Mouse (Mus musculus): Measurements from ENCODE around the gene Prdm16. TPM values are rescaled to one million over a fixed set of nuclear protein-coding genes. Genes with fewer than 3 reads are reported as not detected.

Gene Prdm16
- polyA plus RNA-seq, 2 experiments from 2014 or later: 0.41 to 4.1 TPM

DNA sequence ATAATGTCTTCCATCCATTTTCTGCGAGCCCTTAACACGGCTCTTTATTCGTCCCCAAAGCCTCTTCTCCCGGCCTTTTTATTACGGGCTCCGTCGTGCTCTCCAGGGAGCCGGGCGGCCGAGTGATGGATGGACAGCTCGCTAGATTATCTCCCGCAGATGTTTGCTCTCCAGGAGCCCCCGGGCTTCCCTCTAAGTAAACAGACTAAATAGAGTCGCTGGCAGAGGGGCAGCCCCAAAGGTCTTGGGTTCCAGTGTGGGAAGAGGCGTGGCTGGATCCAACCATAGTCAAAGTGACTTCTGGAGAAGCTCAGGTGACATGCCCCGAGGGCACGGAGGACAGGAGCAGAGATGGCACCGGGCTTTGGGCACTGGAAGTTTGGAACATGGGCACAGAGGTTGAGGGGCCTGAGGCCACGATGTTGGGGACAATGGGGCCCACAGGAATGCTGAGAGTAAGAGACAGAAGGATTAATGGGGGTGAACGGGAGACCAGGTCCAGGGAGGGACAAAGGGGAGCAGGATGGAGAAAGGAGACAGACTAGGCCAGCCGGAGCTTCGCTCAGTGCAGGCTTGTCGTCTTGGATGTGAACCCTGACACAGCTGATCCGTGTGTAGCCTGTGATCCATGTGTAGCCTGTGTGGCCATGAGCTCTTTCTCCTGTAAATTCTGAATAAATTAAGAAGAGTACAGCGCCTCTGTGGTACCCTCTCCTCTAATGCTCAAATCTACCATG is 162.9 kb downstream of the Prdm16 start:
- ATAC-seq: no peak

DNA sequence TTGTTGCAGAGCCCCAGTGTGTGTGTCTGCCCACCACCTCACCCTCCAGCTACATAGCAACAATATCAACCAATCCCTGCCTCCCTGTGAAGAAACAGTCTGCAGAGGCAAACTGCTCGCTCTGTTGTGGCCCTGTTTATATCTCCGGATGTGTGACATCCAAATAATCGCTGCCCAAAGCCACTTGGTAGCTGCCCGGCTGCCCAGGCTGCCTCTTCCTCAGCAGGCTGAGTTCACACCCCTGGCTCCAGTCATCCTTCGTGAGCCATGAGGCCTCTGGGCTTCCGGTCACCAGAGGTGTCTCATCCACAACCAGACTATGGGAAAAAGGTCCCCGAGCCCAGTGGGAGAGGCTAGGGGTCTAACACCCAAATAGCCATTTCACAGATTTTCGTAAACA is 164.1 kb downstream of the Prdm16 start:
- no peak for ATAC-seq

DNA sequence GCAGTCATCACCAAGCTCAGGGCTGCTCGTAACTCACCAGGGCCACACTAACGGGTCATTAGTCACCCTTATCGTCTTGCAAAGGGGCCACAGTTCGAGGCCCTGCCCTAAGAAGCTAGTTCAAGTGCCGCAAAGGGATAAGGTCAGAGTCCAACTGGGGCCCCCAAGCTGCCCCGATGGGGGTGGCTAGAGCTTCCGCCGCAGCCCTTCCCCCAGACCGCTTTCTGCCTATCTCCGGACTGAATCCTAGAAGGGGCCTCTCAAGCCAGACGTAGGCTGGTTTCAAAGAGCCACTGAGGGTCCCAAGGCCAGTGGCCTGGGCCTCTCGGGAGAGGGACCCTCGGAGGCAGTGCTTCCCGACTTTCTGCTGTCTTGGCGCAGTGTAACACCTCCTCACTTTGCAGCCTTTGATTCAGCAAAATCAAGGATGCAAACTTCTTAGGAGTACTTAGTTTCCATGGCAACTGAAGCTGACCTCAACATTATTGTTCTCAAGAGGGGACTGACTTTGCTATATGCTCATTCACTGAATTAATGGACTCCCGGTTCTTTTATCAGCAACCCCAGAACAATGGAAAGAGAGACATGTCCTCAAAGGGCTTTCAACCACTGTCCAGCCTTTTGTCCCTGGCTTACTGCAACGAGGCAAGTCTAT is 165.1 kb downstream of the Prdm16 start:
- ATAC-seq: no peak

DNA sequence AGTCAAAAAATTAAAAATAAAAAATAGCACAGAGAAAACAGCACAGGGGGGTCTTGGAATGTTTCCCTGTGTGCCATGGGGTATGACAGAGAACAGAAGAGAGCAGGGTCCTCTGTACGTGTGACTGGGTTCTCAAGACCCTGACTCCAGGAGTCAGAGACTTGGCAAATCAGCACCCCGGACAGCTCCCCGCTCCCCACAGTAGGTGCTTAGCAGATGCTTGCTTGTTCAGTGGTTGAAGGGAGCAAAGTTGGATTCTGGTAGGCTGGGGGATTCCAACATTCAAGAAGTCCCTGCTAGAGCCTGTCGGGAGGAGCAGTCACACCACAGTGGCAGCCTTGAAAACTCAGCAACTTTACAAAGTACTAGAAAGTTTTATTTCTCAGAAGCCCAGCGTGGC is 170.4 kb downstream of the Prdm16 start:
- ATAC-seq: no peak

DNA sequence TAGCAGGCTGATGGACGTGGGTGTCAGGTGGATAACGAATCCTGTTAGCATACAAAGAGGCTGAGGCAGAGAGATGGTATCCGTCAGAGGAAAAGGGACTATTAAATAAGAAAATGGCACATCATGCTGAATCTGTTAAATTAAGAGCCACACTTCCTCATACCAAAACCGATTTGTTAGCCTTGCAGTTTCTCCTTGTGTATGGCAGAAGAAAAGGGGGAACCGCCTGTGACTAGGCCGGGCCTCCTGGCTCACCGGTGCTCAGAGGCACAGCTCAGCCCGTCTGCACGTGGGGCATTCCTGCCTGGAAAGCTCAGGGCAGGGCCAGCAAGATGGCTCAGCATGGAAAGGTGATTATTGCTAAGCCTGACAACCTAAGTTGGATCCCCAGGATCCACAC is 171.6 kb downstream of the Prdm16 start:
- ATAC-seq: no peak

DNA sequence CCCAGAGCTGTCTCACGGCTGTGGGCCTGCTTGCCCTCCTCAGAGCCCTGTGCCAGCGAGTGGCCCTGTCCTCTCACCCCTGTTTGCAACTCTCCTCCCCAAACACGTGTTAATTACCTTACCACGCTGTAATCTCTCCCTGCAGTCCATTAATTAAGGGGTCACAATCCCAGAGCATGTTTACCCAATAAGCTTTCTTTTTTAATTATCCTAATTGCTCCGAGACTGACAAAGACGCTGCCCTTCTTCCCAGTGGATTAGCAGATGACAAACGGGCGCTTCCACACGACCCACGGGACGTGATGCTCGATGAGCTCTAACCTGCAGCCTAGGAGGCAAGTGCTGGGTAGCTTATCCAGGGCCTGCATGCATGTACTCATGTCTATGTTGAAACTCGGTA is 176.7 kb downstream of the Prdm16 start:
- no peak for ATAC-seq

DNA sequence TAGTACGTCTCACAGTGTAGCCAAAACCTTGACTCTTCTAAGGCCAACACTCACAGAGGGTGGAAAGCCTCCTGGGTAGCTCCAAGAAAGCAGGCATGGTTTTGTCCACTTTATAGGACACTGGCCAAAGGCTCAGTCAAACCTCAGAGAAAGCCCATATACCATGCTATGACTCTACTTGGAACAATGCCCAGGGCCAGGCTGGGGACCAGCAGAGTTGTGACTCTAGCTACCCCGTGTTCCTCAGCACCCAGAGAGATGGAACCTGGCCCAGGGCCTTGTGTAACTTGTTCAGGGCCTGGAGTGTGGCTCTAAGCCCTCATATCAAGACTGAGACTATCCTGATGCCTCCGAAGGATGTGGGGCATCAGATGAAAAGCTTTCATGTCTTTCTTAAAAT is 178.9 kb downstream of the Prdm16 start:
- no peak for ATAC-seq

DNA sequence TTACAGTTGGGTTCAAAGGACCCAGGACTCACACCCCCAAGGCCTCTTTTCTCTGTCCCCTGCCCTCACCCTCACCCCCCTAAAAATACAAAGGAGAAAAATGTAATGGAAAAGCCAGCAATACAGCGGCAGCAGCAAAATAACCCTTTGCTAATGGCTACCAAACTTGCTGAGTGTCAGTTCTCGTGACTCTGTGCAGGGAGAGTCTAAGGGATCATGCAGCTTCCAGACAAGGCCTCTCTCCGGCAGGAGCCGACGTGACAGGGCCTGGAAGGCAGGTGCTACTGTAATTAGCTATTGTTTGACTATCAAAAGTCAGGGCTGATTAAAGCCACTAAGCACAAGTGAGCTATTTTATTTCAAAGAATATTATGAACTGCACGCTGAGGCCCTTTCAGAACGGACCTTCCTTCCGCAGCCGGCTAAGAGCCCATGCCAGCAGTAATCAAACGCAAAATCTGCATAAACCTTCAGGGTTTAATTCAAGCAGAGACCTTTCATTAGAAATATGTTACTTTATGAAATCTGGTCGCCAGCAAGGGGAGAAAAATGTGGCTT is 180.3 kb downstream of the Prdm16 start:
- ATAC-seq: no peak

DNA sequence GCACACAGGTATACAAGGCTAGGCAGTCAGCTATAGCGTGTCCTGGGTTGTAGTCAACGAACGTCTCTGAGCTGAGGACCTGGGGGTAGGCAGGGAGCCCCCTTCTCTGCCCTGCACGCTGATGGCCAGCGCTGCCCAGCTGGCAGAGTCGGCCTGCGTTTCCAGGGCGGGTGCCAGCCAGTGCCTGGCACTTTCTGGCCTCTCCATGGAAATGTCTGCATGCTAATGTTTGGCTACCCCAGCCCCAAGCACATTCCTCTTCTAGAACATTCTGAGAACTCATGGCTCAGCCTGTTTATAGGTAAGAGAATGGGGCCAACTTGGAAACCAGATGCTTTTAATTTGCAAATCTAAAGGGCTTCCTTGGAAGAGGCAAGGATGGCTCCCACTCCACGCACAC is 186.2 kb downstream of the Prdm16 start:
- ATAC-seq: no peak

DNA sequence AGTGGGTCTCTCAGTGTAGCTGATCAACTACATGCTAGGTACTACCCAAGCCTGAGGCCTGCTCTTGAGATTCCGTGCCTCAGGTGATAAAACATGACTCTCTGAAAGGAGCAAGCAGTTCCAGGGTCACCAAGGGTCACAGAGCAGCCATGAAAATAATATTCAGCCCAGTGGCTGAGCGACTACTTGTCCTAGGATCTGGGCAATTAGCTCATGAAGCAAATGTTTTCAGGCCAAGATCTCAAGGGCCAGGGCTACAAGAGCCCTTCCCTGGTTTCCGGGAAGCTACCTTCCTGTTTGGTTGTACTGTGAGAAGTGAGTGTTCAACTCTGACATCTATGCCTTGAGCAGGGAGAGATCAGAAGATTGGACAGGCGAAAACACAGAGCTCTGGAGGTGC is 186.6 kb downstream of the Prdm16 start:
- ATAC-seq: no peak

DNA sequence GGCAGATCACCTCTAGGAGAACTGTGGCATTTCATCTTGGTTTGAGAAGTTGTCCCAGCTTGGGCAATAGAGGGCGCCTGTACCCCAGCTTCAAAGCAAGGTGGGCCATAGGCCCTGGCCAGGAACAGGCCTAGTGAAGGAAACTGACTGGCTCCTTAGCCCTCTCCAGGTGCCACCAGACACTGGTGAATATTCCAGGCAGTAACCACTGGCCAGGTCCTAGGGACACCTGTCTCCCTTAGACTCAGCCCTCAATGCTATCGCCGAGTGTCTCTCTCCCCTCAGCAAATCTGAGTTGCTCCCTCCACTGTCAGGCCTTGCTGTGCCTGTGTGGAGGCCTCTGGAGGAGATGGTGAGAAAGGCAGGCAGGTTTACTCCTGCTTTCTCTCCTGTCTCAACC is 187.3 kb downstream of the Prdm16 start:
- ATAC-seq: no peak

DNA sequence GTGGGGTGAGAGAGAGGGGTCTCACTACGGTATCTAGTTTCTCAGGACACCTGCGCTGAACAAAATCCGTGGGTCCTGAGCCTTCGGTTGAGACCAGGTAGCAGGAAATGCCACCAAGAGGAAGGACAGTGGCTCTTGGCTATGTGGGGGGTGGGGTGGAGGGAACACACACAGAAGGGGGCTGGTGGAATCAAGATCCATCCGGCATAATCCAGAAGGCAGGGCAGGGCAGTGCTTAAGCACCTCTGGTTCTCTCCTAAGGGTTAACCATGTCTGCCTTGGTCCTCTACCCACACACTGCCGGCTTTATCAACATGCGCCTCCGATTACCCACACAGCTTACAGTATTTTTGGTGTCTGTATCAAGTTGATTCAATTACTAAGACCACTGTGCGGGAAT is 191.0 kb downstream of the Prdm16 start:
- ATAC-seq: no peak

DNA sequence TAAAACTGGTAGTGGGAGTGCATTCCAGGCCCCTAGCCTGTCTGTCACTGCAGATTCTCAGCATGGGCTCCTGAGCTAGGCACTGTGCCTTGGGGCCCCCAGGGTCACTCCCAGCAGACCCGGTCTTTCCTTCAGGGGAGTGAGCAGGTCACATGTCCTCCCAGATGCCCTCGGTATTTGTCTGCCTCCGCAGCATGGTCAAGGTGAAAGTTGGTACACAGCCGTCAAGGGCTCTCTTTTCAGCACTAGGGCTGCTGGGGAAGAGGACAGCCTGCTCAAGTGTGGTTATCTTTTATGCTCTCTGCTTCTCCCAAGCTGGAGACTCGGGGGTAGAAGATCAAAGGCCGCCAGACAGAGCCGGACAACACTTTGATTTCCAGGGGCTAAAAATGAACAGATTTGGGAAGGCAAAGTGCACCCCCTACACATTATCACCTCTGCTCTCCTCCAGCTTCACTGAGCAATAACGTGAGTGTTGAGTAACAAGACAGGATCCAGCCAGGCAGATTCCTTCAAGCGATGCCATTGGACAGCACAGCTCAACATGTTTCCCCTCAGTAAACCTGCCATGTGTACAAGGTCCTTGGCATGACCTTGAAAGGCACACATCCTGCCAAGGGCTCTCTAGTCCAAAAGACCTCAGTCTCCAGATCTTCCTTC is 193.9 kb downstream of the Prdm16 start:
- no peak for ATAC-seq

DNA sequence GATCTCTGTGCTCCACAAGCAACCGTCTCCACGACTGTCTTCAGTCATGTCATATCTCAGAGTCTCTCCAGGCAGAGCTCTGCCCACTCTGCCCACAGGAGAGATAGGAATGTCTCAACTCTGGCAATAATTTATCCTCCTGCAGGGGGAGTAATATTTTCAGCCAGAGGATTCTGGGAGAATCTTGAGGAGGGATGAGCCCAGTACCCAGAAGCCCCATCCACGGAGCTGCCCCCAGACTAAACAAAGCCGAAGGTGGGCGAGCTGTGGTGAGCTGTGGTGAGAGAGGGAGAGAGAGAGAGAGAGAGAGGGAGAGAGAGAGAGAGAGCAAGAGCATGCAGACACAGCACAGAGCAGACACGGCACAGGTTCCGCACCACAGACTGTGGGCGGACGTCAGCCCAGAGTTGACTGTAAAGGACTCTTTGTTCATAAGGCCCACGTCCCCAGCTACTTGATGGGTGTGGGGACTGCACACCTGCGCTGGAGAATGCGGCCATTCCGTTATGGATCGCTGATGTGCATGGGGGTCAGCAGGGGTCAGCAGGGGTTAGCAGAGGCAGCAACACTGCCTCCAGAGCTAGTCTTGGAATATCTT is 197.1 kb downstream of the Prdm16 start:
- no peak for ATAC-seq

DNA sequence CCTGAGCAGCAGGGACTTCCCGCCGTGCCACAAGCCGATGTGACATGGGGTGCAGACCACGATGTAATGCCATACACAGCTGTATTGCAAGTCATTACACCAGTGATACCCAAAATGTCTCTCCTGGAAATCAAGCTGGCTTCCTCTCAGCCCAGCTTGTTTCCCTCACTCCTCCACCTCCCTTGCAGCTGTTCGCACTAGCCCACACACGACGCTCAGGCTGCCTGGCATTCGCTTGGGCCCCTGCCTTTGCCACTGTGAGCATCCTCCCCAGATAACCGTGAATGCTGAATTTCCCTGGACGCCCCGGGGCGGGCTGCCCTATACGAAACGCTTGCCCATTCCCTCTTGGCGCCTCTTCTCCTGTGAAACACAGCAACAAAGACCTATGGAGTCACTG is 198.1 kb downstream of the Prdm16 start:
- ATAC-seq: no peak

DNA sequence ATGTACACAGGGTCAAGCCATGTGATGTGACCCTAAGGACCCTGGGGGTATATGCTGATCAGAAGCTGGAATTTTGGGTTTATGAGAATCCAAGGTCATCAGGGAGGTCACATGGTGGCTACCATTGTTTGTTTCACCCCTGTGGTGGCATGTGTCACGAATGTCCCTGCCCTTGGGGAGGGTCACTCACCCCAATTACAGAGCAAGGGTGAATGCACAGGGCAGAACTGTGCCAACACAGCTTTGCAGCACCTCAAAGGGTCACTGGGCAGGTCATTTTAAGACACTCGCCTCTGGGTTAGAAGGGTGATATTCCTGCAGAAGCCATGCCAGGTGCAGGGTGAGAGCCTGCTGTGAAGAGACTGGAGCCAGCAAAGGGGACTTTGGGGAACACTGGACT is 206.9 kb downstream of the Prdm16 start:
- no peak for ATAC-seq

DNA sequence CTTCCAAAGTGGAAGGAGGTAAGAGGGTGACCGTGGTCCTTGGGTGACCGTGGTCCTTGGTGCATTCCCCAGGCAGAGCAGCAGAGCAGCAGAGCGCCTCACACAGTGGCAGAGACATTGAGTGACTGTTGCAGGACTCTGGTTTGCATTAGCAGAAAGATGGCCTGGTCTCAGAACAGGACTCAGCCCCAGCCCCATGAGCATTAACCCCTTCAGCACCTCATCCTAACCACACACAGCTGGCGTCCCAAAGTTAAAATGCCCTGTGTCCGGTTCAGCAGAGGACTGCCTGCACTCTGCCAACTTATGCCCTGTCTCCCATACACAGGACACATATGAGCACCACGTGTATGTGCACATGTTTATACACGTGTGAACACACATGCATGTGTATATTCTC is 209.8 kb downstream of the Prdm16 start:
- no peak for ATAC-seq

DNA sequence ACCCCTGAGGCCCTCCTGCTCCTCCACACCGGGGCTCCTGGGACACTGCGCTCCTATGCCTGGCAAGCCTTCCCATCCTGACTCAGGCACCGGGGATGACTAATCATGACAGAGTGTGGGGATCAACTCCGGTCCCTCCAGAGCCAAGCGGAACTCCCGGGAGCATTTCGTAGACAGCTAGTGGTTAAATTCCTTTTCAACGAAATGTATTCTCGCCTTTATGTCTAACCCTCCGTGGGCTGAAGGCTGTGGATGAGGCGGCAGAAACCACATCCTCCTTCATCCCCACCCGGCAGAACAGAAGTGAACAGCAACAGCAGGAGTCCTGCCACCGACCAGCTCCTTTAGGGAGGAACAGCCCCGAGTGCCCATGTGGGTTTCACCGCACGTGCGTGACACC is 211.4 kb downstream of the Prdm16 start:
- ATAC-seq: no peak

DNA sequence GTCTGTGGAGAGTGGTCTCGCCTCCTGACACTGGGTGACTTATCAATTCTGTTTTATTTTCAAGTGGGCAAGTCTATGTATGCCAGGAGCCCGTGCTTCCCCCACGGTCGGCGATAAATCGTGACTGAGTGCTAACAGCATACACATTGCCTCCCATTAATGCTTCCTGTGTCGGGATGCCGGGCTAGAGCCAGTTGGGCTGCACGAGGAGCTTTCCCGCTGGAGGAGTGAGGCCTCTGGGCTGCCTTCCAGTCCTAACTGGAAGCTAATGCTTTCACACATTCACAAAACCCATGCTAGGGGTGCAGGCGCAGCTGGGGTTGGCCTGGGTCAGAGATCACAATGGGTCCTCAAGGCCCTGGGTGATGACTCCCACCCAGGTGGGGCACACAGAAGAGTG is 212.0 kb downstream of the Prdm16 start:
- no peak for ATAC-seq

DNA sequence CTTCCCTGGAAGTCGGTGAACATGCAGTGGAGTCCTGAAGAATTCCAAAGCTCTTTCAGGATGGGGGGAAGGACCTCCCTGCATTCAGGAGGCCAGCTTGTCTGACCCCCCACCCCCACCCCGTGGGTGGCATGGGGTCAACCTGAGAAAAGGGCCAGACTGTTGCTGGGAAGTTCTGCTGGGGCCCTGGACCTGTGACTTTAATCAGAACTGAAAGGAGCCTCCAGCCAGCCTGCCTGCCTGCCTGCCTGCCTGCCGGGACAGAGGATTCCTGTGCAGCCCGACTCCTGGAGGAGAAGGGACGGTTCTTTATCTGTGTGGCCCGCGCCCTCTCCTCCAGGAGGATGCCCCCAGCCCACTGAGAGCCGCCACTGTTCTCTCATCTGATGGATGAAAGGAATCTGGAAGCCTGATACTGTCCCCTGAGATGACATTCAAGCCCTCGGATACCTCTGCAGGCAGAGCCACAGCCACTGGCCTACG is 214.2 kb downstream of the Prdm16 start:
- ATAC-seq: no peak

DNA sequence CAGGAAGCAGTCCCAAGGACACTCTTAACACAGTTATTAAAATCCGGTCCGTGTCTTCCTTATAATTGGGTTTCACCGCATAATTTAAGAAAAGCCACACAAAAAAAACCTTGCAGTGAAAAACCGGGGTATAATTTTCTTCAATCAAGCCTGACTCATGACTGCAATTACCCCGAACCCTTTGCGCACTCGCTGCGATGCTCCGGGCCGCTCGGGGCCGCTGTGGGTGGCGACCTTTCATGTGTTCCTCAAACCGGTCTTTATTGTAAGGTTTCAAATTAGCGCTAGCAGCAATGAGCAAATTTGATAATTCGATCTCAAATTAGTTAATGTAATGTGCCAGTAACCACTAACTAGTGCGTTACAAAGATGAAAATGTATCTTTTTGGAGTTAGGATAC is 215.9 kb downstream of the Prdm16 start:
- ATAC-seq: no peak

DNA sequence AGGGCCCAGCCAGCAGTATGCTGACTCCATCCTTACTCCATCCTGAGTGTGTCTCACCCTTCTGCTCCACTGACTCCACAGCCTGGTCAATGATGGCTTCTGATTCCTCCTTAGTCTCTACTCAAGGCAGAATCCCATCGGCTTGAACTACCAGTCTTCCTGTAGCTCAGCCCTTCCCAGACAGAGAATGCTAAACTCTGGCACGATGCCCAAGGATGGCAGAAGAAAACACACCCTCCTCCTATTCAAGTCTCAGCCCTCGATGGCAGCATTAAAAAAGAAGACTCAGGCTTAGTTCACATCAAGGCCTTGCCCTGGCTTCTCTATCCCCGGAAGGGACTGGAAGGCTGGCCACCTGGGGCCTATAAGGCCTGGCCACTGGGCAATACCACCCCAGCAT is 216.9 kb downstream of the Prdm16 start:
- ATAC-seq: no peak

DNA sequence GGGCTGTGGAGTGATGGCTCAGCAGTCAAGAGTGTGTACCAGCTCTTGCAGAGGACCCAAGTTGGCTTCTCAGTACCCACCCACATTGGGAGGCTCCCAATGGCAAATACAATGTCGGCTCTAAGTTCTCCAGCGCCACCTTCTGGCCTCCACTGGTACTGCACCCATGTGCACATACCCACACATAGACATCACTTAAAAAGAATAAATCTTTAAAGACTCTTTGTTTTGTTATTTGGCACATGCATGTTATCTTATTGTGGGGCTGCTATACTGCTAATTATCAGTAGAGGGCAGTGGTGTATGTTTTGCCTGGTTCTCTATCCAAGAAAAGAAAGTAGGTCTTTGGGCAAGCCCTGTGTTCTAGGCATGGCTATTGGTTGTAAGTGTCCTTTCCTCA is 217.7 kb downstream of the Prdm16 start:
- ATAC-seq: no peak
